Mouse (Mus musculus): ENCODE results near the gene Pdss2. TPM values are rescaled to one million over a fixed set of nuclear protein-coding genes. Genes with fewer than 3 reads are reported as not detected.
"Not testable (repeated sequence)": the region's sequence is repeated elsewhere in the genome, so short reads cannot be mapped to it uniquely, and the experiment has no call there.

Gene Pdss2
- polyA plus RNA-seq, 1 experiment from 2014 or later = 11.5 TPM

- H3K27ac ChIP-seq (ENCODE audit: low read depth) = no peak overlapping the region
- TF ChIP-seq CTCF (IDR thresholded peaks at IDR 0.05; ENCODE audit: low read depth) = no peak
- H3K4me3 ChIP-seq (ENCODE audit: low read depth, low read length) = no peak overlapping the region
- no peak overlapping the region for H3K9ac ChIP-seq
- H3K36me3 ChIP-seq (ENCODE audit: insufficient read depth) = no peaks in the 10 kb centered on the region
- no peaks in the 10 kb centered on the region for H3K4me1 ChIP-seq (ENCODE audit: insufficient read depth)
- 90% methylated on average over 8 of the region's 8 CpGs for WGBS
- ATAC-seq (ENCODE audit: insufficient read depth) = no peak
- H3K9me3 ChIP-seq (ENCODE audit: low read depth, low read length) = no peaks in the 10 kb centered on the region
- DNase-seq = no peak
- no peaks in the 10 kb centered on the region for H3K27me3 ChIP-seq (ENCODE audit: insufficient read depth, low read length)
- H3K4me2 ChIP-seq = no peak overlapping the region
Observed at GRCm38 (mm10) chr10:43242215-43242614, 20.9 kb downstream of the Pdss2 start.

DNA sequence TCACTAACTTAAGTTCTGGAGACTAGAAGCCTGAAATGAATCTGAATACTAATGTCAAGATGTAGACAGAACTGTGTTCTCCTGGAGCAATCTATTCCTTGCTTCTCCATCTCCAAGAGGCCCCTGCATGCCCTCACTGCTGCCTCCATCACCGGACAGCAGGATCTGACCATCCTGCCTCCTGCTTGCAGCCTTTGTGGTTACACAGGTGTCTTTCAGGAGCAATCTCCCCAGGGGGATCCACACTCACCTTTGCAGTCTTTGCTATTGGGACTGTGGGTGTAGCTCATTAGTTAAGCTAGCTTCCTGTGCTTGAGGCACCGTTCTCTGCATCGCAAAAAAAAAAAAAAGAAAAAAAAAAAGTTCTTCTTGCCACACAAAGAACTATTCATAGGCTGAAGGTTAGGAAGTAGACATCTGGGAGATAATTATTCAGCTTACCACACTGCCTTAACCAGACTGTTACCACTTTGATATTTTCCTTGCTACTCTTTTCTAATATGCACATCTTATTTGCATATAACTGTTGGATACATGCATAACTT is 23.0 kb downstream of the Pdss2 start:
- Histone ChIP-seq H3K36me3 (ENCODE audit: insufficient read depth) (no peaks in the 10 kb centered on the region), H3K27me3 (ENCODE audit: insufficient read depth, low read length) (no peaks in the 10 kb centered on the region), H3K9ac (no peak overlapping the region), H3K4me1 (ENCODE audit: insufficient read depth) (no peaks in the 10 kb centered on the region), H3K27ac (ENCODE audit: low read depth) (no peak overlapping the region), H3K4me3 (ENCODE audit: low read depth, low read length) (no peak overlapping the region), H3K9me3 (ENCODE audit: low read depth, low read length) (no peaks in the 10 kb centered on the region), H3K4me2 (no peak overlapping the region)
- TF ChIP-seq CTCF (IDR thresholded peaks at IDR 0.05; ENCODE audit: low read depth) = no peak
- WGBS = 60% methylated on average over 3 of the region's 3 CpGs
- ATAC-seq (ENCODE audit: insufficient read depth) = no peak
- DNase-seq = no peak

GRCm38 (mm10) chr10:43245461-43246200 is 24.3 kb downstream of the Pdss2 start:
- H3K27ac ChIP-seq (ENCODE audit: low read depth) = no peak overlapping the region
- peak; percentile 1 for DNase-seq
- H3K36me3 ChIP-seq (ENCODE audit: insufficient read depth) = no peaks in the 10 kb centered on the region
- no peaks in the 10 kb centered on the region for H3K9me3 ChIP-seq (ENCODE audit: low read depth, low read length)
- H3K4me1 ChIP-seq (ENCODE audit: insufficient read depth) = no peaks in the 10 kb centered on the region
- no peak overlapping the region for H3K4me3 ChIP-seq (ENCODE audit: low read depth, low read length)
- H3K4me2 ChIP-seq = no peak overlapping the region
- no peaks in the 10 kb centered on the region for H3K27me3 ChIP-seq (ENCODE audit: insufficient read depth, low read length)
- H3K9ac ChIP-seq = no peak overlapping the region
- 54% methylated on average over 17 of the region's 17 CpGs for WGBS
- no peak for ATAC-seq (ENCODE audit: insufficient read depth)
- TF ChIP-seq CTCF (IDR thresholded peaks at IDR 0.05; ENCODE audit: low read depth) = no peak

DNA sequence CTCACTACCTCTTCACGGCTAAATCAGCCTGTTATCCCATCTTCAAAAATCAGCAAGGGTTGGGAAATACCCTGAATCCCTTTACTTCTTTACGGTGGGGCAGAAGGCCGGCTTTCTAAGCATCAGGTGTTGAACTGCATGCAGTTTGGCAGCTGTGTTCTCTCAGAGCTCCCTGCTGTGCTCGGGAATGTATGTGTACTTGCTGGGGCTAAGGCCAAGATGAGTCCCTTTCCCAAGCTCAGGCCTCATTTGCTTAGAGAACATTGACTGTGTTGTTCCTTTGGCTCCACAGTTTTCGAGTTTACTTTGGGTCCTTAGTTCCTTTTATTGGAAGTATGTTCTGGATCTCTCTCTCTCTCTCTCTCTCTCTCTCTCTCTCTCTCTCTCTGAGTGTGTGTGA is 26.7 kb downstream of the Pdss2 start:
- whole genome bisulfite sequencing = 31% methylated on average over 5 of the region's 5 CpGs
- Histone ChIP-seq H3K9me3 (ENCODE audit: low read depth, low read length) (no peaks in the 10 kb centered on the region), H3K4me1 (ENCODE audit: insufficient read depth) (no peaks in the 10 kb centered on the region), H3K27me3 (ENCODE audit: insufficient read depth, low read length) (no peaks in the 10 kb centered on the region), H3K9ac (no peak overlapping the region), H3K36me3 (ENCODE audit: insufficient read depth) (no peaks in the 10 kb centered on the region), H3K4me2 (no peak overlapping the region), H3K4me3 (ENCODE audit: low read depth, low read length) (no peak overlapping the region), H3K27ac (ENCODE audit: low read depth) (no peak overlapping the region; the same call in 1 of the 2 replicates)
- no peak for ATAC-seq (ENCODE audit: insufficient read depth)
- TF ChIP-seq CTCF (IDR thresholded peaks at IDR 0.05; ENCODE audit: low read depth) = no peak
- DNase-seq = peak; percentile 14

DNA sequence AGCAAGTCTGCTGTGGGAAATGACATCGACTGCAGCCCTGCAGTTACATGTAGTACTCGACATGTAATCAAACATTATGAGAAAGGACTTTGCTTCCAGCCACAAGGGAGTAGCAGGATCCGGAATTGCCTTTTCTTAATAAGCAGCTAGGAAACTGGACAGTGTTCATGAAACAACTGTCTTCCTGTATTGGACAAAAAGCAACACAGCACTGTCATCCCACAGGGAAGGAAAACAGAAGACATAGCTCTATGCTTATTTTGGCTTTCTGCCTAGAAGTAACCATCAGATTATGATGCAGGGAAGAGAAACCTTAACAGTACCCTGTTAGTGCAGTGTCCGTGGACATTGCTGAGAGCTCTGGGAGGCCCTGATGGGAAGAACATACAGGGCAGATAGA is 31.0 kb downstream of the Pdss2 start:
- H3K9me3 ChIP-seq (ENCODE audit: low read depth, low read length) = no peaks in the 10 kb centered on the region
- DNase-seq (peak; percentile 58), ATAC-seq (ENCODE audit: insufficient read depth) (no peak)
- TF ChIP-seq CTCF (IDR thresholded peaks at IDR 0.05; ENCODE audit: low read depth) = no peak
- H3K4me2 ChIP-seq = no peak overlapping the region
- no peak overlapping the region for H3K4me3 ChIP-seq (ENCODE audit: low read depth, low read length)
- no peaks in the 10 kb centered on the region for H3K36me3 ChIP-seq (ENCODE audit: insufficient read depth)
- no peaks in the 10 kb centered on the region for H3K27me3 ChIP-seq (ENCODE audit: insufficient read depth, low read length)
- H3K4me1 ChIP-seq (ENCODE audit: insufficient read depth) = no peaks in the 10 kb centered on the region
- 40% methylated on average over 4 of the region's 4 CpGs for WGBS
- H3K9ac ChIP-seq = no peak overlapping the region
- no peak overlapping the region for H3K27ac ChIP-seq (ENCODE audit: low read depth)

DNA sequence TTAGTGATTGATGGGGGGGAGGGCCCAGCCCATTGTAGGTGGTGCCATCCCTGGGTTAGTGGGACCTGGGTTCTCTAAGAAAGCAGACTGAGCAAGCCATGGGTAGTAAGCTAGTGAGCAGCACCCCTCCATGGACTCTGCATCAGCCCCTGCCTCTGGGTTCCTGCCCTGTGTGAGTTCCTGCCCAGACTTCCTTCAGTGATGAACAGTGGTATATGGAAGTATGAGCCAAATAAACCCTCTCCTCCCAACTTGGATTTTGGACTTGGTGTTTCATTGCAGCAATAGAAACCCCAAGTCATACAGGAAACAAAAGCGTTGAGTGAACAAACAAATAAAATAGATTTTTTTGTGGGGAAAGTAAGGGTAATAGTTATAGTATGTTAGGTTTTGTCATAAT is 35.7 kb downstream of the Pdss2 start:
- H3K4me2 ChIP-seq; H3K4me3 ChIP-seq (ENCODE audit: low read depth, low read length); H3K4me1 ChIP-seq (ENCODE audit: insufficient read depth); H3K27me3 ChIP-seq (ENCODE audit: insufficient read depth, low read length); H3K36me3 ChIP-seq (ENCODE audit: insufficient read depth); H3K9ac ChIP-seq; H3K27ac ChIP-seq (ENCODE audit: low read depth); ATAC-seq (ENCODE audit: insufficient read depth); DNase-seq; H3K9me3 ChIP-seq (ENCODE audit: low read depth, low read length): not testable (repeated sequence)
- WGBS = no CpG with 5 or more reads among the region's 1 CpGs

DNA sequence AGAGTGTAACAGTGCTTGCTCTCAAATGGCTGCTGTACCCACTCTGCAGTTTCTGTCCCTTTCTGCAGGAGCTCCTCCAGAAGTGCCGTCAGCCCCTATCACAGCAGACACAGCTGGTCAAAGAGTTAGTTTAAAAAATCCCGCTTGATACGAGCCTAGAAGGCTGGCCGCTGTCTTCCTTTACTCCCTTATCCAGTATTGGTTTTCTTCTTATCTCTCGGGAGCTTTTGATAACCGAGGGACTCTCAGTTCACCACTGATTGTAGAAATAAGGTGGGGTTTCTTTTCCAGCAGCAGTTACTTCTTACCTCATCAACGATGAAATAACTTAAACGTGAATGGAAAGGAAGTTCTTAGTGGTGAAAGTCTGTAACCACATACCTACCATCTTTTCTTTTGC is 36.2 kb downstream of the Pdss2 start:
- H3K36me3 ChIP-seq (ENCODE audit: insufficient read depth); H3K27me3 ChIP-seq (ENCODE audit: insufficient read depth, low read length); H3K9me3 ChIP-seq (ENCODE audit: low read depth, low read length); H3K4me2 ChIP-seq; ATAC-seq (ENCODE audit: insufficient read depth); DNase-seq; H3K27ac ChIP-seq (ENCODE audit: low read depth); H3K4me1 ChIP-seq (ENCODE audit: insufficient read depth); H3K4me3 ChIP-seq (ENCODE audit: low read depth, low read length); H3K9ac ChIP-seq: not testable (repeated sequence)
- 55% methylated on average over 8 of the region's 8 CpGs for WGBS

All from lung, embryonic 14.5 days (tissue).